Mouse (Mus musculus) thymus, adult 18-20 months (tissue): Measurements from ENCODE around the gene Sorcs3.

Experiments used
- DNase-seq, 2 experiments: peaks; one replicate each; pipeline ENCODE4 v3.0.0; 2022; ENCODE audit warnings: mixed read lengths in 2 of 2

Sorcs3 gene

GRCm38 (mm10) chr19:48727601-48728000 lies 521.8 kb downstream of the Sorcs3 start:
- no peak for DNase-seq

- no peak for DNase-seq
Measured at GRCm38 (mm10) chr19:48731731-48732130, 525.9 kb downstream of the Sorcs3 start.

GRCm38 (mm10) chr19:48734370-48734769 lies 528.5 kb downstream of the Sorcs3 start:
- DNase-seq = no peak

- DNase-seq = no peak
Measured at GRCm38 (mm10) chr19:48737554-48737953, 531.7 kb downstream of the Sorcs3 start.

GRCm38 (mm10) chr19:48755156-48755555 lies 549.3 kb downstream of the Sorcs3 start:
- DNase-seq = no peak

- no peak for DNase-seq
Measured at GRCm38 (mm10) chr19:48756831-48757230, 551.0 kb downstream of the Sorcs3 start.

- no peak for DNase-seq
Measured at GRCm38 (mm10) chr19:48766524-48766923, 560.7 kb downstream of the Sorcs3 start.

GRCm38 (mm10) chr19:48771565-48771964 lies 565.7 kb downstream of the Sorcs3 start:
- no peak for DNase-seq

- no peak for DNase-seq
Measured at GRCm38 (mm10) chr19:48779095-48779765, 573.4 kb downstream of the Sorcs3 start.

GRCm38 (mm10) chr19:48780813-48781212 lies 575.0 kb downstream of the Sorcs3 start:
- no peak for DNase-seq

- no peak for DNase-seq
Measured at GRCm38 (mm10) chr19:48782024-48782721, 576.3 kb downstream of the Sorcs3 start.

- DNase-seq = no peak
Measured at GRCm38 (mm10) chr19:48787269-48787668, 581.4 kb downstream of the Sorcs3 start.

GRCm38 (mm10) chr19:48804546-48804945 lies 598.7 kb downstream of the Sorcs3 start:
- no peak for DNase-seq

- DNase-seq = no peak
Measured at GRCm38 (mm10) chr19:48811541-48811940, 605.7 kb downstream of the Sorcs3 start.

GRCm38 (mm10) chr19:48813823-48814222 lies 608.0 kb downstream of the Sorcs3 start:
- DNase-seq = no peak

GRCm38 (mm10) chr19:48815064-48815463 lies 609.2 kb downstream of the Sorcs3 start:
- DNase-seq = no peak

GRCm38 (mm10) chr19:48820493-48821282 lies 614.9 kb downstream of the Sorcs3 start:
- no peak for DNase-seq

GRCm38 (mm10) chr19:48821283-48821715 lies 615.5 kb downstream of the Sorcs3 start:
- no peak for DNase-seq

GRCm38 (mm10) chr19:48834342-48834741 lies 628.5 kb downstream of the Sorcs3 start:
- no peak for DNase-seq

- DNase-seq = no peak
Measured at GRCm38 (mm10) chr19:48839418-48839817, 633.6 kb downstream of the Sorcs3 start.

GRCm38 (mm10) chr19:48847700-48848099 lies 641.9 kb downstream of the Sorcs3 start:
- DNase-seq = no peak

- no peak for DNase-seq
Measured at GRCm38 (mm10) chr19:48850466-48850865, 644.6 kb downstream of the Sorcs3 start.
